Mouse (Mus musculus): ENCODE data around the gene Egfl6.

GRCm38 (mm10) chrX:166626866-166627570, 41.5 kb upstream of the Egfl6 start:
- TF ChIP-seq CTCF (IDR thresholded peaks at IDR 0.05; ENCODE audit: low read depth, low read length), result no peak
- no peak for TF ChIP-seq POLR2A (IDR thresholded peaks at IDR 0.05; ENCODE audit: extremely low read depth, insufficient read depth, low read length)

All from liver, adult 2 months (tissue).